Mouse (Mus musculus): ENCODE results near the gene Rims4. TPM values are rescaled to one million over a fixed set of nuclear protein-coding genes. Genes with fewer than 3 reads are reported as not detected.
A peak's percentile ranks its signal among the peaks of the same experiment; 100 is the strongest.

Gene Rims4
- total RNA-seq, 2 experiments from 2014 or later, result 1.2 to 3.2 TPM

DNA sequence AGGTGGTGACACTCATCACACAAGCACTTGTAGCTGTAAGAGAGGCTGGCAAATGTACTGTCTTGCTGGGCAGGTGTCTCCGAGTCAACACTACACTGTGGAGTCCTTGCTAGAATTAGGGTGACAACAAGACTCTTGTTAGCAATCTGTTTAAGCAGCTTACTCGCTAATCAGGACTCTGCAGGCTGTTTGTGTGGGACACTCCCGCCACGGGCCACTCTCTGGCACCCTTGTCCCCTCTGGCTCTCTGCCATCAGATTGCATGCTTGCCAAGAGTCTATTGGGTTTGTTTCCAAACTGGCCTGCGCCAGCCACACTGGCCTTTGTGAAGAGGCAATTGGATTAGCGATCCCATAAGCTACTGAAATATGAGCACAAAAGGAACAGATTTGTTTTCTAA is 79.0 kb downstream of the Rims4 start:
- no peak for TF ChIP-seq CTCF (IDR thresholded peaks at IDR 0.05)
- intact Hi-C loops (cut with DNase I), result loop anchor here (10.0 kb wide), 1 partner anchor 55 kb away; no protein-coding TSS in a partner anchor
- Histone ChIP-seq H3K27ac (no peak overlapping the region), H3K4me3 (no peak overlapping the region)
- peak; percentile 46 for DNase-seq

DNA sequence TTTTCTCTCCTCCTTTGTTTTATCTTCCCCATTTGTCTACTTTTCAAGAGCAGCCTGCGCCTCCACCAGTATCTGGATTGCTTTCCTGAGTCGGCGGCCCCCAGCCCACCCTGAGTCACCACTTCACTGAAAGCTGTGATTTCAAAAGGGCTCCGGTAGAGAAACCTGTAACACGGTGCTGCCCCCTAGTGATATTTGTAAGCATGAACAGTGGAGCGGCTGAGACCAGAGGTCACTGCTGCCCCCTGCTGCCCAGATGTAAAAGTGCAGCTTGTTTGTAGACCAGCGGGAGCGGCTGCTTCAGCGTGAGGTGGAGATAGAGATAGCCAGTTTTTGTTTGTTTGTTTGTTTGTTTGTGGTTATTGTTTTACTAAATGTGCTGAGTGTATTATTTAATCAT is 80.4 kb downstream of the Rims4 start:
- peak; percentile 99 for TF ChIP-seq CTCF (IDR thresholded peaks at IDR 0.05)
- intact Hi-C loops (cut with DNase I), result loop anchor here (10.0 kb wide), 1 partner anchor 53 kb away; no protein-coding TSS in a partner anchor
- peak; percentile 79 for DNase-seq
- no peak overlapping the region for H3K27ac ChIP-seq
- no peak overlapping the region for H3K4me3 ChIP-seq

DNA sequence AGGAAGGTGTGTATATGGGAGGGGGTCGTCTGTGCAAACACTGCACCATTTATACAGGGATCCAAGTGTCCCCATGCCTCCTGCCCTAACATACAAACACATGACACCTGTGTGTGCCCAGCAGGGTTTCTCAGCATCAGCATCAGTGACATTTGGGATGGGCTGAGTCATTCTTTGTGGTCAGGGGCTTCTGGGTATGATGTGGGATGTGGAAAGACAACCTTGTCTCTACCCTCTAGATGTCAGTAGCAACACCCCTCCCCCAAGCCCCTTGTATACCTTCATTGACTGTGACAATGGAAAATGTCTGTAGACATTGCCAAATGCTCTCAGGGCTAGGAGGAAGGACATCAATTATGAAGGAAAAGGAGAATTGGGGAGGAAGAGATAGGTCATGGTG is 87.3 kb downstream of the Rims4 start:
- no peak for TF ChIP-seq CTCF (IDR thresholded peaks at IDR 0.05)
- Histone ChIP-seq H3K4me3 (no peak overlapping the region), H3K27ac (no peak overlapping the region)
- intact Hi-C loops (cut with DNase I), result loop anchor here (10.0 kb wide), 1 partner anchor 46 kb away; no protein-coding TSS in a partner anchor
- no peak for DNase-seq

DNA sequence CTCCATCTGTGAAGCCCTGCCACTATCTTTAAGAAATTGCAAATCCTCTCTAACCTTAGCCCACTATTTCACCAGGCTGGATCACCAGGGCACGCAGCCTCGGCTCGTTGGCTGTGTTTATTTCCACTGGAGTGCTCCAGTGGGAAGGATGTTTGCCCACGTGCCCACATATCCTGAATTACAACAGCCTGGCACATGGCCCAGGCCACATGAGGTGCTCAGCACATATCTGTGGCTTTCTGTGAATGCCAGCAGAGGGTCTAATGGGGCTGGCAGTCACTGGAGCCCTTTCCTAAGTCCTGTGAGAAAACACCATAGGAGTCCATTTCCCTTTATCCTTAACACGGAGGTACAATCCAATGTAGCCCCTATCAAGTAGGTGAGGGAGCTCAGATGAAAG is 92.0 kb downstream of the Rims4 start:
- DNase-seq, result no peak
- no peak overlapping the region for H3K4me3 ChIP-seq
- no peak for TF ChIP-seq CTCF (IDR thresholded peaks at IDR 0.05)
- H3K27ac ChIP-seq, result no peak overlapping the region
- intact Hi-C loops (cut with DNase I), result no loop called here

DNA sequence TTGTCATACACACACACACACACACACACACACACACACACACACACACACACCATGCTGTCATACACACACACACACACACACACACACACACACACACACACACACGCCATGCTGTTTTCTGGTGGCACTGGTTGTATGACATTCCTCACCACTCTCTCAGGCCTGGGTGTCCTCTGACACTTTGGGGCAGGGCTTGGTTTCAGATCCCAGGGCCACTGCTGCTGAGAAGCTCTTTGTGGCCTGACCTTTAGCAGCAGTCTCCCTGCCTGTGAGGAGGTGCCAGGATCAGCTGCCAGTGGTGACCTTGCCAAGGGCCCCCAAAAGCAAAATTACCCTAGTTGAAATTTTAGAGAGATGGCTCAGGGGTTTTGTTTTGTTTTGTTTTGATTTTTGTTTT is 92.6 kb downstream of the Rims4 start:
- no peak for DNase-seq
- intact Hi-C loops (cut with DNase I), result no loop called here
- Histone ChIP-seq H3K27ac (no peak overlapping the region), H3K4me3 (no peak overlapping the region)
- TF ChIP-seq CTCF (IDR thresholded peaks at IDR 0.05), result no peak

DNA sequence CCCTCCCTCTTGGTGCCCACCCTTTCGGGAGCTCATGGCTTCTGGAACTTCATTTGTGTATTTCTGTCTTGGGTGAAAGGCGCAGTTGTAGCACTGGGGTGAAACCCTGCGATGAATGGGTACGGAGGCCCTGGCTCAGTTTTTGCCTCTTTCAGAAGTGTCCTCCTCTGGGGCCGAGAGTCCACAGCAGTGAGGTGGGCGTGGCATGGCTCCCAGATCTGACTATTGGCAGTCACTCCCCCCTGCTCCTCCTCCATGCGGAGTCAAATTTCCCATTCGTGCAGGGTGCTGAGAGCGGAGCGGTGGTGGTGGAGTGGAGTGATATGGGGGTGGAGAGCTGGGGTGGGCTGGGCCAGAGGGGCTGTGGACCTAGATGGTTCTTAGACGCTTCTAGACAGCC is 94.7 kb downstream of the Rims4 start:
- Histone ChIP-seq H3K4me3 (peak overlapping the region; percentile 52), H3K27ac (no peak overlapping the region)
- intact Hi-C loops (cut with DNase I), result no loop called here
- peak; percentile 74 for DNase-seq
- no peak for TF ChIP-seq CTCF (IDR thresholded peaks at IDR 0.05)

DNA sequence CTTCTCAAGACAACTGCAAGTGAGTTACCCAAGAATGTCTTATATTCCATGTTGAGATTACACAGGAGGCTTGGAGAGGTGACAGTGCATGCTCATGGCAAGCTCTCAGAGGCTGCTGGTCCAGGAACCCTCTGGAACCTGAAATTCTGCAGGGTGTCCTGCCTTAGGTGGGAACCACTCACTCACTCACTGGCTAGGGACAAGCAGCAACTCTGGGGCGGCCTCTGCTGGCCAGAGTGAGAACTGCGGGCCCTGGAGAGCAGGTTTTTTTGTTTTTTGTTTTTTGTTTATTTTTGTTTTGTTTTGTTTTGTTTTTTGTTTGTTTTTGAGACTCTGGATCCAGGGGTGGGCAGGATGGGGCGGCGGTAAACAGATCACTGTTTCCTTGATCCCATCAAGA is 95.2 kb downstream of the Rims4 start:
- peak; percentile 74 for DNase-seq
- Histone ChIP-seq H3K4me3 (peak overlapping the region; percentile 52; the same call in 1 of the 2 replicates), H3K27ac (peak overlapping the region; percentile 16; the same call in 1 of the 2 replicates)
- intact Hi-C loops (cut with DNase I), result no loop called here
- TF ChIP-seq CTCF (IDR thresholded peaks at IDR 0.05), result peak; percentile 99; the same call in 1 of the 2 replicates

DNA sequence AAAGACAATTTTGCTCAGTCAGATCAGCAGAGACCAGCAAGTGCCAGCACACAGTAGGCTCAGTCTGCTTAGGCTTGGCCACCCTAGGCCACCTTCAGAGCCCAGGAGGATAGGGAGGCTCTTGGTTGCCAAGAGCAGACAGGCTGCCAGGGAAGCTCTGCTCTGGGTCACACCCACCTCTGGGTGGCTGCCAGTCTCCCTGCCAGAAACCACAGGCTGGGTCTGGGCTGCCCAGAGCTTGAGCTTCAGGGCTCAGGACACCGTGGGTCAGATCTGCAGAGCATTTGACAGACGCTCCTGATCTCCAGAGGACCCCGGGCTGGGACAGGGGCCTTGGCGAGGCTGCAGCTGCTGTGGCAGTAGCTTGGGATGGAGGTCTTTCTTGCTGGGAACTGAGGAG is 97.9 kb downstream of the Rims4 start, which contains the start of gene Ccn5:
Gene Ccn5 (plus strand): TSS at position 255 of the 400 bp plus-strand sequence.
- TF ChIP-seq CTCF (IDR thresholded peaks at IDR 0.05), result no peak
- DNase-seq, result peak; percentile 96
- intact Hi-C loops (cut with DNase I), result no loop called here
- H3K27ac ChIP-seq, result peak within 1 kb of the TSS; percentile 58
- peak within 1 kb of the TSS; percentile 34 for H3K4me3 ChIP-seq

DNA sequence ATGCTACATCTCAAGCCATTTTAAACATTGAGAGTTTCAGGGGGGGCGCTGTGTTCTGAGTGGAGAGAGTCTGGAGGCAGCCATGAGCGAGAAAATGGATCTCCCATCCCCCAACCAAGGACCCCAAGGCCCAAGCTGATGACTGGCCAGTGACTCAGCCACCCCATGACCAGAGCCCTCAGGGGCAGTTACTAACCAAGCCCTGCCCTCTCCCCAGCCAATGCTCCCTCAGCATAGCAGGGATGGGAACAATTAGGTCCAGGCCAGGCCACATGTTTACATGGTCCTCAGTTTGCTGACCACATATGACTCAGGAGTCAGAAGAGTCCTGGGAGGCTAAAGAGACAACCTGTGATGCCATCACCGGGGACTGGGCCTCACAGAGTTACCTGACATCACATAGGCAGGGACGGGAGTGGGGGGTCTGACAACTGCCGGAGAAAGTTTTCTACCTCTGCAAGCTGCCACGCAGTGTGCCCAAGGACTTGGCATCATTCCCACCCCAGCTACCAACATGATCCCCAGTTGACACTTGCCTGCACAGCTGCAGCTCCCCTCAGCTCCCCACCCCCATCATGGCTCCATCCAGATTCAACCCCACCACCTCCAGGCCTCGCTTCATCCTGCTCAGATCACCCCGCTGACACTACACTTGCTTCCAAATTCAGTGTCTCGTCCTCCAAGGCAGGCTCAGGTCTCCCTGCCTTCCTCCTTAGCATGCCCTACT is 103.6 kb downstream of the Rims4 start:
- Histone ChIP-seq H3K4me3 (no peak overlapping the region), H3K27ac (no peak overlapping the region)
- DNase-seq, result no peak
- intact Hi-C loops (cut with DNase I), result no loop called here
- TF ChIP-seq CTCF (IDR thresholded peaks at IDR 0.05), result no peak

DNA sequence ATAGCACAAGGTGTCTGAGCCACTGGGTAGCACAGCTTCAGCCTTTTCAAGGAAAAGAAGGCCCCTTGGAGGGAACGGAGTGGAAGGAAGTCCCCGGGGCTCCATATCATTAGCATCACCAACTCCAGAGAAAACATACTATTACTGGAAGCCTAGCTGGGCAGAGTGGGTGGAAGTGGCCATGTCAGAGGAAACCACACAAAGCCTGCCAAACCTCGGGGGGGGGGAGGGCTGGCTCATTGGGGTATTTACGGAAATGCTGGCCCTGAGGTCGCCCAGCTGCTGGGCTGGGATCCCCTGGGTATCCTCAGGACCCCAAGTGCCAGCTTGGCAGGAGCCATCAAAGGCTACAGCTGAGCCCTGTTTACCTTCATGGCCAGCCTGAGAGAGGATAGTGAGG is 105.4 kb downstream of the Rims4 start:
- intact Hi-C loops (cut with DNase I), result no loop called here
- DNase-seq, result no peak
- no peak overlapping the region for H3K4me3 ChIP-seq
- no peak overlapping the region for H3K27ac ChIP-seq
- TF ChIP-seq CTCF (IDR thresholded peaks at IDR 0.05), result no peak

Other genes starting within 250 kb of the Rims4 start
- gene Ada, start 168.4 kb downstream of the Rims4 start, total RNA-seq (2021), result under 1 TPM; 0.38 to 0.39 TPM
- 1 to 10 TPM in 1 of 2 experiments, under 1 TPM in 1; 0.87 to 1.8 TPM for gene Ccn5, start 97.8 kb downstream of the Rims4 start, total RNA-seq (2021)
- not detected for gene Kcnk15, start 65.0 kb downstream of the Rims4 start, total RNA-seq (2021)
- gene Ywhab, start 76.3 kb upstream of the Rims4 start, total RNA-seq (2021), result 10 to 100 TPM; 34.7 to 44.4 TPM
- gene Pabpc1l, start 106.8 kb upstream of the Rims4 start, total RNA-seq (2021), result not detected
- 1 to 10 TPM; 6.8 to 8.7 TPM for gene Stk4, start 151.6 kb upstream of the Rims4 start, total RNA-seq (2021)
- gene Tomm34, start 152.5 kb upstream of the Rims4 start, total RNA-seq (2021), result 10 to 100 TPM; 12.5 to 16.3 TPM